Mouse (Mus musculus): ENCODE results near the gene Armcx1.
"Not testable (repeated sequence)": the region's sequence is repeated elsewhere in the genome, so short reads cannot be mapped to it uniquely, and the experiment has no call there.

Gene Armcx1

GRCm38 (mm10) chrX:134717752-134718308, at the start of gene Armcx1:
Armcx1 (plus strand) TSS chrX:134717963.
- peak; percentile 99 for ATAC-seq (ENCODE audit: insufficient number of reproducible peaks, low FRiP score, low TSS enrichment)

- ATAC-seq (ENCODE audit: insufficient number of reproducible peaks, low FRiP score, low TSS enrichment), result no peak
These were observed 42.7 kb upstream of the Armcx1 start for GRCm38 (mm10) chrX:134675022-134675421.

- no peak for ATAC-seq (ENCODE audit: insufficient number of reproducible peaks, low FRiP score, low TSS enrichment)
These were observed 41.8 kb upstream of the Armcx1 start for GRCm38 (mm10) chrX:134675959-134676358.

- ATAC-seq (ENCODE audit: insufficient number of reproducible peaks, low FRiP score, low TSS enrichment), result no peak
These were observed 32.8 kb upstream of the Armcx1 start for GRCm38 (mm10) chrX:134684936-134685335.

- peak; percentile 91 for ATAC-seq (ENCODE audit: insufficient number of reproducible peaks, low FRiP score, low TSS enrichment)
These were observed 31.5 kb upstream of the Armcx1 start, which contains the start of gene Armcx4 for GRCm38 (mm10) chrX:134686267-134686666. Armcx4 (plus strand) TSS chrX:134686519.

GRCm38 (mm10) chrX:134686739-134687171, 31.0 kb upstream of the Armcx1 start:
- peak; percentile 41; the same call in 1 of the 2 replicates for ATAC-seq (ENCODE audit: insufficient number of reproducible peaks, low FRiP score, low TSS enrichment)

GRCm38 (mm10) chrX:134689676-134690075, 28.1 kb upstream of the Armcx1 start:
- no peak for ATAC-seq (ENCODE audit: insufficient number of reproducible peaks, low FRiP score, low TSS enrichment)

GRCm38 (mm10) chrX:134690871-134691539, 26.8 kb upstream of the Armcx1 start:
- ATAC-seq (ENCODE audit: insufficient number of reproducible peaks, low FRiP score, low TSS enrichment), result no peak

- no peak for ATAC-seq (ENCODE audit: insufficient number of reproducible peaks, low FRiP score, low TSS enrichment)
These were observed 26.2 kb upstream of the Armcx1 start for GRCm38 (mm10) chrX:134691540-134691935.

GRCm38 (mm10) chrX:134716863-134717262, 900 bp upstream of the Armcx1 start:
- ATAC-seq (ENCODE audit: insufficient number of reproducible peaks, low FRiP score, low TSS enrichment), result no peak

- peak; percentile 65 for ATAC-seq (ENCODE audit: insufficient number of reproducible peaks, low FRiP score, low TSS enrichment)
These were observed 761 bp downstream of the Armcx1 start for GRCm38 (mm10) chrX:134718524-134718923.

- not testable (repeated sequence) for ATAC-seq (ENCODE audit: insufficient number of reproducible peaks, low FRiP score, low TSS enrichment)
These were observed 6.0 kb downstream of the Armcx1 start for GRCm38 (mm10) chrX:134723762-134724161.

- ATAC-seq (ENCODE audit: insufficient number of reproducible peaks, low FRiP score, low TSS enrichment), result no peak
These were observed 12.0 kb downstream of the Armcx1 start for GRCm38 (mm10) chrX:134729778-134730177.

- ATAC-seq (ENCODE audit: insufficient number of reproducible peaks, low FRiP score, low TSS enrichment), result no peak
These were observed 20.0 kb downstream of the Armcx1 start for GRCm38 (mm10) chrX:134737796-134738195.

- ATAC-seq (ENCODE audit: insufficient number of reproducible peaks, low FRiP score, low TSS enrichment), result no peak
These were observed 21.4 kb downstream of the Armcx1 start for GRCm38 (mm10) chrX:134739160-134739559.

- ATAC-seq (ENCODE audit: insufficient number of reproducible peaks, low FRiP score, low TSS enrichment), result no peak
These were observed 24.1 kb downstream of the Armcx1 start for GRCm38 (mm10) chrX:134741862-134742261.

- ATAC-seq (ENCODE audit: insufficient number of reproducible peaks, low FRiP score, low TSS enrichment), result peak; percentile 65
These were observed 28.7 kb downstream of the Armcx1 start for GRCm38 (mm10) chrX:134746459-134746858.

- peak; percentile 92 for ATAC-seq (ENCODE audit: insufficient number of reproducible peaks, low FRiP score, low TSS enrichment)
These were observed 33.2 kb downstream of the Armcx1 start, which contains the start of gene Armcx6 for GRCm38 (mm10) chrX:134750764-134751592. Armcx6 (minus strand) TSS chrX:134751417.

- no peak for ATAC-seq (ENCODE audit: insufficient number of reproducible peaks, low FRiP score, low TSS enrichment)
These were observed 34.1 kb downstream of the Armcx1 start for GRCm38 (mm10) chrX:134751910-134752309.

GRCm38 (mm10) chrX:134752584-134752983, 34.8 kb downstream of the Armcx1 start:
- ATAC-seq (ENCODE audit: insufficient number of reproducible peaks, low FRiP score, low TSS enrichment), result no peak

All from cerebellum, adult (tissue).